Mouse (Mus musculus) heart, embryonic 10.5 days (tissue): ENCODE measurements around the gene Fdxacb1. TPM values are rescaled to one million over a fixed set of nuclear protein-coding genes. Genes with fewer than 3 reads are reported as not detected.
A peak's percentile ranks its signal among the peaks of the same experiment; 100 is the strongest.

Experiments
- DNase-seq: peaks from one replicate; pipeline ENCODE4 v3.0.0-alpha.2; 2017; ENCODE audit warnings: low spot score
- H3K27ac ChIP-seq: fragments of 300-500 bp; sonication (generic); 2 replicates; pipeline ENCODE4 v1.5.1; 2016; ENCODE audit warnings: mild to moderate bottlenecking
- H3K27me3 ChIP-seq: fragments of 300-500 bp; sonication (generic); 2 replicates; pipeline ENCODE4 v1.6.1; 2016; ENCODE audit warnings: mild to moderate bottlenecking; ENCODE audit not compliant: poor library complexity, insufficient read depth, severe bottlenecking
- H3K36me3 ChIP-seq: fragments of 300-500 bp; sonication (generic); 2 replicates; pipeline ENCODE4 v1.6.1; 2016; ENCODE audit warnings: mild to moderate bottlenecking, moderate library complexity
- H3K4me1 ChIP-seq: fragments of 300-500 bp; sonication (generic); 2 replicates; pipeline ENCODE4 v1.6.1; 2016; ENCODE audit warnings: mild to moderate bottlenecking
- H3K4me3 ChIP-seq: fragments of 300-500 bp; sonication (generic); 2 replicates; pipeline ENCODE4 v1.5.1; 2016; ENCODE audit warnings: mild to moderate bottlenecking, moderate library complexity
- H3K9me3 ChIP-seq: fragments of 300-500 bp; sonication (generic); 2 replicates; pipeline ENCODE4 v1.6.1; 2016; ENCODE audit warnings: mild to moderate bottlenecking, moderate library complexity
- WGBS: fragments of 180-500 bp; shearing (Covaris S2); methylation state at CpG from one replicate; pipeline ENCODE4 v1.1.7; 2016; 5-methylcytosine and 5-hydroxymethylcytosine counted together
- polyA plus RNA-seq: library from polyadenylated mRNA; unstranded; fragments of >200 nt; fragmentation: Nextera tagmentation; extraction: Ambion mirVana; gene quantifications from 2 replicates; pipeline ENCODE4 v1.2.1, GENCODE M21; 2016

Fdxacb1 gene
- polyA plus RNA-seq, result 10.6 and 12.2 TPM in 2 replicates

DNA sequence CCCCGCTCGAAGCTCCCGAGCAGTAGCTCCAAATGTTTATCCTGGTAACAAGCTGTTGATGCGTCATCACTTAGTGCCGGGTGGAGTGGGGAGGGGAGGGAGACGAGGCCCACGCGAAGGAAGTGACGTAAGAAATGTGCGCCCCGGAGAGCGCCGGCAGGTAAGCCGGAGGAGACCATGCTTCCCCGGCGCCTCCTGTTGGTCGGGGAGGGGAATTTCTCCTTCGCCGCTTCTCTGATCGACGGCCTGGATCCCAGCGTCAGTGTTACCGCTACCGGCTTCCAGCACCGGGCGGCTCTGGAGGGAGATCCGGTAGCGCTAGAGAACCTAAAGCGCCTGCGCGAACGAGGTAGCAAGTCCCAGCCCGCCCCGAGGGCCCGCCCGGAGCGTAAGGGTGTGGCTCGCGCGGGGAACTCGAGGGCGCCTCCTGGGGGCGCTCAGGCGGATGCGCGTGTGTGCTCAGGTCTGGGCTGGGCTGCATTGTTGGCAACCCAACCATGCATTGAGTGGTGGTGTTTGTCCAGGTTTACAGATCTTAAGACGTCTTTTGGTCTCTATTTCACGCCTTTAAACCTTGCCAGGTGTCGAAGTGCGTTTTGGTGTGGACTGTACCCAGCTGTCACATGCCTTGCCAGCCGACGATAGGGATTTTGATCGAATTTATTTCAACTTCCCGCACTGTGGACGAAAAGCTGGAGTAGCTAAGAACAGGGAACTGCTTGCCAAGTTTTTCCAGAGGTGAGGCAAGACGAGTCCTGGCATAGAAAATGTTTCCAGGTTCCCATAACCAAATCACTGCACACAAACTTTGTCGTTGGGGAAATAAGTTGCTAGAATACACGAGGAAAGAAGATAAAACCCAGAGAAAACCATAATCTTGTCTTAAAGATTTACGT lies at the start of gene Fdxacb1:
Gene Fdxacb1 (plus strand): TSS at position 130 of the 896 bp plus-strand sequence.
- peak within 1 kb of the TSS; percentile 66 for H3K4me3 ChIP-seq
- H3K4me1 ChIP-seq, result peaks cover 13% of the 10 kb centered on the region
- H3K36me3 ChIP-seq, result peaks cover 11% of the 10 kb centered on the region
- peak within 1 kb of the TSS; percentile 93 for H3K27ac ChIP-seq
- WGBS, result 4% methylated on average over 59 of the region's 59 CpGs
- DNase-seq, result peak; percentile 98
- no peaks in the 10 kb centered on the region for H3K27me3 ChIP-seq
- H3K9me3 ChIP-seq, result no peaks in the 10 kb centered on the region

DNA sequence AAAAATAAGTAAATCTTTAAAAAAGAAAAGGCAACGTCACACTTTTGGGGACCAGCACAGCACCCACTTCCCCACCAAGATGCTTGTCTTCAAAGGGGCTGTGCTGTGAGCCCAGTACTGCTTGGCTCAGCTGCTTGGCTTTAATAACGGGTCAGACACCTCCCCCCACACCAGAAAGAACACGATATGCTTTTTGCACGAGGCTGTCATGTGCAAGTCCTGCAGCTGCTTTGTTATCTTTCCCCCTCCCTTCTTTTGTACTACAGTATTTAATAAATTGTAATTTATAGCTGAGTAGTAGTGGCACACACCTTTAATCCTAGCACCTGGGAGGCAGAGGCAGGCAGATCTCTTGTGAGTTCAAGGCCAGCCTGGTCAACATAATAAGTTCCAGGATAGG lies 49.2 kb upstream of the Fdxacb1 start:
- Histone ChIP-seq H3K4me1 (peaks cover 16% of the 10 kb centered on the region), H3K27me3 (0 out of 2 replicates have a peak, but pooled peaks cover 3% of the 10 kb centered on the region), H3K4me3 (no peak overlapping the region), H3K36me3 (no peaks in the 10 kb centered on the region), H3K9me3 (no peaks in the 10 kb centered on the region), H3K27ac (no peak overlapping the region)
- no peak for DNase-seq
- 78% methylated on average over 4 of the region's 4 CpGs for WGBS

GRCm38 (mm10) chr9:50721061-50721460 lies 47.0 kb upstream of the Fdxacb1 start:
- Histone ChIP-seq H3K27me3 (no peaks in the 10 kb centered on the region), H3K4me1 (peaks cover 32% of the 10 kb centered on the region), H3K27ac (peak overlapping the region; percentile 11; the same call in 1 of the 2 replicates)

GRCm38 (mm10) chr9:50722451-50722911 lies 45.6 kb upstream of the Fdxacb1 start:
- Histone ChIP-seq H3K4me1 (peaks cover 46% of the 10 kb centered on the region), H3K4me3 (no peak overlapping the region), H3K27ac (no peak overlapping the region), H3K36me3 (no peaks in the 10 kb centered on the region), H3K9me3 (no peaks in the 10 kb centered on the region), H3K27me3 (no peaks in the 10 kb centered on the region)
- no peak for DNase-seq
- whole genome bisulfite sequencing, result 32% methylated on average over 8 of the region's 8 CpGs

More at GRCm38 (mm10) chr9:50721061-50721460, 47.0 kb upstream of the Fdxacb1 start:
- WGBS, result 27% methylated on average over 12 of the region's 12 CpGs
- no peaks in the 10 kb centered on the region for H3K9me3 ChIP-seq
- no peak for DNase-seq
- H3K36me3 ChIP-seq, result no peaks in the 10 kb centered on the region
- H3K4me3 ChIP-seq, result no peak overlapping the region

GRCm38 (mm10) chr9:50723406-50723805 lies 44.6 kb upstream of the Fdxacb1 start:
- no peaks in the 10 kb centered on the region for H3K27me3 ChIP-seq
- DNase-seq, result no peak
- no peak overlapping the region for H3K4me3 ChIP-seq
- H3K9me3 ChIP-seq, result no peaks in the 10 kb centered on the region
- H3K36me3 ChIP-seq, result no peaks in the 10 kb centered on the region
- 50% methylated on average over 7 of the region's 7 CpGs for WGBS
- peak overlapping the region; percentile 44; the same call in 1 of the 2 replicates for H3K27ac ChIP-seq
- H3K4me1 ChIP-seq, result peaks cover 56% of the 10 kb centered on the region

DNA sequence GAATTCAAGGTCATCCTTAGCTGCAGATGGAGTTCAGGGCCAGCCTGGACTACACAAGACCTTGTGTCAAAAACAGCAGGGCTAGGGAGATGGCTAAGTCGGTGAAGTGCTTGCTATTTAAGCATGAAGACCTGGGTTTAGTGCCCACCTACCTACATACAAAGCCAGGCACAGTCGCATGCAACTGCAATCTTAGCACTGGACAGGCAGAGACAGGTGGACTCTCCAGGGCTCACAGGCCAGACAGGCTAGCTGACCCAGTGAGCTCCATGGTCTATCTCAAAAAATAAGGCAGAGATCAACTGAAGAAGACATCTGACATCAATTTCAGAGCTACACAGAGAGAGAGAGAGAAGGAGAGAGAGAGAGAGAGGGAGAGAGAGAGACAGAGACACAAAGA lies 43.9 kb upstream of the Fdxacb1 start:
- peaks cover 57% of the 10 kb centered on the region for H3K4me1 ChIP-seq
- 83% methylated on average over 2 of the region's 2 CpGs for WGBS
- H3K9me3 ChIP-seq, result no peaks in the 10 kb centered on the region
- H3K27ac ChIP-seq, result peak overlapping the region; percentile 44; the same call in 1 of the 2 replicates
- no peak for DNase-seq
- no peaks in the 10 kb centered on the region for H3K27me3 ChIP-seq
- H3K36me3 ChIP-seq, result no peaks in the 10 kb centered on the region
- H3K4me3 ChIP-seq, result no peak overlapping the region

- Histone ChIP-seq H3K9me3 (no peaks in the 10 kb centered on the region), H3K36me3 (no peaks in the 10 kb centered on the region), H3K4me3 (no peak overlapping the region), H3K4me1 (peaks cover 58% of the 10 kb centered on the region), H3K27ac (peak overlapping the region; percentile 44; the same call in 1 of the 2 replicates), H3K27me3 (no peaks in the 10 kb centered on the region)
- WGBS, result 55% methylated on average over 3 of the region's 3 CpGs
- DNase-seq, result no peak
These were observed 43.2 kb upstream of the Fdxacb1 start for GRCm38 (mm10) chr9:50724661-50725330.

DNA sequence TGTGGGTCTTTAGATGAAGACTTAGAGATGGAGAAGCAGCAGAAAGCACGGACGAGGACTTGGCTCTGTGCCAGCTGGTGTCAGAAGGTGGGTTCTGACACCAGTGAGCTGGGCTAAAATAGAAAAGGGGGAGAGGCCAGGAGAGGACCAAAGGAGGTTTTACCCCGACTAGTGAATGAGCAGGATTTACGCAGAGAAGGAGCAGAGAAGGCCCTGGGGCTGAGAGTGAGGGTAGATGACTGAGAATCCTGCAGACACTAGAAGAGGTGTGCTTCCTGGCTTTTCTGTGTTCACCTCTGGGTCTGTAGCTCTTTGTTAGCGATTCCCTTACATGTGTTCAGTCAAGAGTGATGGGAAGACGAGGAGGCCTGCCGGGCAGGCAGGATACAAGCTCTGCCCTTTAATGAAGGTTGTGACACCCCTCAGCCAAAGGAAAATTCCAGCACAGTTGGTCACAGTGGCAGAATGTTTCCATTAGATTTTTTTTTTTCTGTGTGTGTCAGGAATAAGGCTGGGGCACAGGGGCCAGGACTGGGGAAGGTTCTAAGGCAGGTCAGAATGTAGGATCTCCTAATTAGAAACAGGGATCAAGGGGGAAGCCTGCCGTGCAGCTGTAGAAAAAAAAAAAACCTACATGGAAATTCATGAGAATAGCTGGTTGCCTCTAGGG lies 42.0 kb upstream of the Fdxacb1 start:
- Histone ChIP-seq H3K4me1 (peaks cover 62% of the 10 kb centered on the region), H3K27ac (peak overlapping the region; percentile 89), H3K9me3 (no peaks in the 10 kb centered on the region), H3K36me3 (no peaks in the 10 kb centered on the region), H3K27me3 (no peaks in the 10 kb centered on the region), H3K4me3 (peak overlapping the region; percentile 0; the same call in 1 of the 2 replicates)
- no peak for DNase-seq
- WGBS, result 49% methylated on average over 8 of the region's 8 CpGs

GRCm38 (mm10) chr9:50727171-50727924 lies 40.7 kb upstream of the Fdxacb1 start:
- Histone ChIP-seq H3K27me3 (no peaks in the 10 kb centered on the region), H3K36me3 (no peaks in the 10 kb centered on the region), H3K27ac (peak overlapping the region; percentile 89), H3K4me1 (peaks cover 59% of the 10 kb centered on the region), H3K9me3 (no peaks in the 10 kb centered on the region), H3K4me3 (peak overlapping the region; percentile 75)
- 6% methylated on average over 30 of the region's 30 CpGs for WGBS
- DNase-seq, result no peak

DNA sequence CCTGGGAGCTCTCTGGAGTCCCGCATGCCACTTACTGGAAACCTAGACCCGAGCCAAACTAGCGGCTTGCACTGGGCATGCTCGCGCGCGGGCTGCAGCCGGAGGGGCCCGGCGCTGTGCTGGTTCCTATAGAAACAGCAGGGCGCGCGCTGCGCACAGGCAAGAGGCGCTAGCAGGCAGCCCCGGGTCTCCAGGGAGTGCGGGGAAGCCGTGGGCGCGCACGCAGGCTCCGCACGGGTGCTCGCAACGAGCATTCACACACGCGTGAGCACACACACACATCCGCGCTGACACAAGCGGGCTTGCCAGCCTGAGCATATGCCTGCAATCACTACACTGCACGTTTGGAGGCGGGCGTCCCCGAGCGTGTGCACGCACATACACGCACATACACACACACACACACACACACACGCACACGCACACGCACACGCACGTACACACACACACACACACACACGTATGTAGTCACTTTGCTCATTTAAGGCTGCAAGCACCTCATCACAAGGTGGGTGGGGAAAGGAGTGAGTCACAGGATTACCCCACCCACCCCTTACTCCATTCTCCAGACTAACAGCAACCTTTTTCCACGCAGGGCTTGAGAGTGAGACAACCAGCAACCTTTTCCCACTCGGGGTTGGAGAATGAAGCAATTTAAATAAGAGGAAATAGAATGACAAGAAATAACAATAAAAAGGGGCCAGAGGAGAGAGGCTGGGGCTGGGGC lies 39.9 kb upstream of the Fdxacb1 start:
- H3K4me3 ChIP-seq, result peak overlapping the region; percentile 75
- no peaks in the 10 kb centered on the region for H3K9me3 ChIP-seq
- no peaks in the 10 kb centered on the region for H3K27me3 ChIP-seq
- peak; percentile 91 for DNase-seq
- no peaks in the 10 kb centered on the region for H3K36me3 ChIP-seq
- peaks cover 61% of the 10 kb centered on the region for H3K4me1 ChIP-seq
- under 1% methylated on average over 45 of the region's 45 CpGs for WGBS
- H3K27ac ChIP-seq, result peak overlapping the region; percentile 89

DNA sequence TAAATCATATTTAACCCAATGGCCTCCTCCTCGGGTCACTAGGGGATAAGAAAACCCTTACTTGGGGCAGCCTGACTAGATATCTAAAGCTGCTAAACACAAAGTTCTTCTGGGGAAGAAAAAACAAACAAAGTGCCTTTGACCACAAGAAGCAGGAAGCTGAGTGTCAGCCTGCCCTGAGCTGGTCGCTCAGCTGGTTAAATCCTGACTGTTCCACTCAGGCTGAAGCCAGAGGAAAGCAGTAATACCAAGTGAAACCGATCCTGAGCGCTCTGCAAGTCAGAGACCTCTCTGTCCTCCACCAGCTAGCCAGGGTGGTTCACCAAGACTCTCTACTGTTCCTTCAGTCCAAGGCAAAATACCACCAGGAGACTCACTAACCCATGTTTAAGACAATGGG lies 38.4 kb upstream of the Fdxacb1 start:
- no peak overlapping the region for H3K4me3 ChIP-seq
- H3K36me3 ChIP-seq, result no peaks in the 10 kb centered on the region
- H3K4me1 ChIP-seq, result peaks cover 51% of the 10 kb centered on the region
- H3K9me3 ChIP-seq, result no peaks in the 10 kb centered on the region
- no peak for DNase-seq
- no peak overlapping the region for H3K27ac ChIP-seq
- 35% methylated on average over 4 of the region's 4 CpGs for WGBS
- H3K27me3 ChIP-seq, result no peaks in the 10 kb centered on the region
